Mouse (Mus musculus) left cerebral cortex, postnatal 14 days (tissue): ENCODE results near the gene Gpx5. TPM values are rescaled to one million over a fixed set of nuclear protein-coding genes. Genes with fewer than 3 reads are reported as not detected.
A peak's percentile ranks its signal among the peaks of the same experiment; 100 is the strongest.
"Not testable (repeated sequence)": the region's sequence is repeated elsewhere in the genome, so short reads cannot be mapped to it uniquely, and the experiment has no call there.

Source experiments
- DNase-seq, 2 experiments: peaks; one replicate each; pipeline ENCODE4 v3.0.0; 2021 to 2022; ENCODE audit warnings: low spot score in 2 of 2, mixed read lengths in 1 of 2
- intact Hi-C: fragments of 180-260 bp; cut with DNase I; formaldehyde crosslinking; loops from one replicate; pipeline ENCODE4 v1.15.1; 2025
- total RNA-seq, 2 experiments: library from RNA; stranded (reverse); gene quantifications; 2 replicates each; pipeline ENCODE4 v1.2.3; 2021

Gene Gpx5
- total RNA-seq, 2 experiments from 2014 or later, result not detected

GRCm38 (mm10) chr13:21275021-21275814 lies 17.3 kb downstream of the Gpx5 start:
- intact Hi-C loops, result loop anchor here (2.0 to 5.0 kb wide), 3 partner anchors 43 to 74 kb away; no protein-coding TSS in a partner anchor
- DNase-seq, result peak; percentile 31 to 52

GRCm38 (mm10) chr13:21268262-21268661 lies 24.3 kb downstream of the Gpx5 start:
- no peak for DNase-seq
- intact Hi-C loops, result loop anchor here (10.0 kb wide), 1 partner anchor 447 kb away; the partner anchor contains the start of genes Hist1h2ai, Hist1h2bl and Hist1h3h

GRCm38 (mm10) chr13:21267541-21267940 lies 25.0 kb downstream of the Gpx5 start:
- intact Hi-C loops, result loop anchor here (10.0 kb wide), 1 partner anchor 447 kb away; the partner anchor contains the start of genes Hist1h2ai, Hist1h2bl and Hist1h3h
- DNase-seq, result no peak

- intact Hi-C loops, result loop anchor here (10.0 kb wide), 1 partner anchor 449 kb away; the partner anchor contains the start of genes Hist1h2ai, Hist1h2bl and Hist1h3h
- no peak for DNase-seq
These were observed 26.8 kb downstream of the Gpx5 start for GRCm38 (mm10) chr13:21265736-21266135.

GRCm38 (mm10) chr13:21264366-21264765 lies 28.2 kb downstream of the Gpx5 start:
- DNase-seq, result peak in 1 of 2 experiments; percentile 67
- intact Hi-C loops, result loop anchor here (5.0 to 10.0 kb wide), 2 partner anchors 63 to 450 kb away; partner anchors contain the start of genes Hist1h2ai, Hist1h2bl and Hist1h3h

GRCm38 (mm10) chr13:21263910-21264309 lies 28.6 kb downstream of the Gpx5 start:
- intact Hi-C loops, result loop anchor here (5.0 to 10.0 kb wide), 2 partner anchors 63 to 451 kb away; partner anchors contain the start of genes Hist1h2ai, Hist1h2bl and Hist1h3h
- DNase-seq, result no peak

- intact Hi-C loops, result loop anchor here (5.0 to 10.0 kb wide), 2 partner anchors 64 to 452 kb away; partner anchors contain the start of genes Hist1h2ai, Hist1h2bl and Hist1h3h
- no peak for DNase-seq
These were observed 29.6 kb downstream of the Gpx5 start for GRCm38 (mm10) chr13:21262787-21263461.

- no peak for DNase-seq
- intact Hi-C loops, result loop anchor here (5.0 to 10.0 kb wide), 2 partner anchors 67 to 455 kb away; partner anchors contain the start of genes Hist1h2ai, Hist1h2bl and Hist1h3h
These were observed 32.2 kb downstream of the Gpx5 start for GRCm38 (mm10) chr13:21260289-21260688.

- intact Hi-C loops, result loop anchor here (5.0 to 10.0 kb wide), 3 partner anchors 37 to 455 kb away; partner anchors contain the start of genes Hist1h2ai, Hist1h2bl and Hist1h3h
- peak; percentile 31 to 78 for DNase-seq
These were observed 32.8 kb downstream of the Gpx5 start for GRCm38 (mm10) chr13:21259677-21260113.

- peak in 1 of 2 experiments; percentile 45 for DNase-seq
- intact Hi-C loops, result loop anchor here (5.0 kb wide), 1 partner anchor 37 kb away; no protein-coding TSS in a partner anchor
These were observed 33.3 kb downstream of the Gpx5 start for GRCm38 (mm10) chr13:21259171-21259631.

- intact Hi-C loops, result loop anchor here (5.0 kb wide), 1 partner anchor 36 kb away; no protein-coding TSS in a partner anchor
- no peak for DNase-seq
These were observed 34.0 kb downstream of the Gpx5 start for GRCm38 (mm10) chr13:21258524-21258923.

GRCm38 (mm10) chr13:21253986-21254385 lies 38.5 kb downstream of the Gpx5 start:
- DNase-seq, result peak; percentile 18 to 73
- intact Hi-C loops, result no loop called here

- DNase-seq, result no peak
- intact Hi-C loops, result no loop called here
These were observed 39.0 kb downstream of the Gpx5 start for GRCm38 (mm10) chr13:21253569-21253968.

GRCm38 (mm10) chr13:21253040-21253439 lies 39.5 kb downstream of the Gpx5 start:
- intact Hi-C loops, result no loop called here
- DNase-seq, result no peak

GRCm38 (mm10) chr13:21250074-21250681 lies 42.4 kb downstream of the Gpx5 start:
- DNase-seq, result no peak
- intact Hi-C loops, result no loop called here

- peak in 1 of 2 experiments; percentile 64 for DNase-seq
- intact Hi-C loops, result no loop called here
These were observed 43.5 kb downstream of the Gpx5 start for GRCm38 (mm10) chr13:21249022-21249421.

GRCm38 (mm10) chr13:21246276-21246675 lies 46.3 kb downstream of the Gpx5 start:
- intact Hi-C loops, result no loop called here
- no peak for DNase-seq

GRCm38 (mm10) chr13:21244967-21245366 lies 47.6 kb downstream of the Gpx5 start:
- intact Hi-C loops, DNase-seq: not testable (repeated sequence)

- DNase-seq, result no peak
- intact Hi-C loops, result no loop called here
These were observed 48.4 kb downstream of the Gpx5 start for GRCm38 (mm10) chr13:21244089-21244488.
